Mouse (Mus musculus) 3T3-L1 (cell line): Measurements from ENCODE around the gene Abl2.
"Not testable (repeated sequence)": the region's sequence is repeated elsewhere in the genome, so short reads cannot be mapped to it uniquely, and the experiment has no call there.

Source experiments
- DNase-seq: peaks from one replicate; pipeline ENCODE4 v3.0.0-alpha.2; 2015; ENCODE audit warnings: low read depth, low spot score

Gene Abl2

DNA sequence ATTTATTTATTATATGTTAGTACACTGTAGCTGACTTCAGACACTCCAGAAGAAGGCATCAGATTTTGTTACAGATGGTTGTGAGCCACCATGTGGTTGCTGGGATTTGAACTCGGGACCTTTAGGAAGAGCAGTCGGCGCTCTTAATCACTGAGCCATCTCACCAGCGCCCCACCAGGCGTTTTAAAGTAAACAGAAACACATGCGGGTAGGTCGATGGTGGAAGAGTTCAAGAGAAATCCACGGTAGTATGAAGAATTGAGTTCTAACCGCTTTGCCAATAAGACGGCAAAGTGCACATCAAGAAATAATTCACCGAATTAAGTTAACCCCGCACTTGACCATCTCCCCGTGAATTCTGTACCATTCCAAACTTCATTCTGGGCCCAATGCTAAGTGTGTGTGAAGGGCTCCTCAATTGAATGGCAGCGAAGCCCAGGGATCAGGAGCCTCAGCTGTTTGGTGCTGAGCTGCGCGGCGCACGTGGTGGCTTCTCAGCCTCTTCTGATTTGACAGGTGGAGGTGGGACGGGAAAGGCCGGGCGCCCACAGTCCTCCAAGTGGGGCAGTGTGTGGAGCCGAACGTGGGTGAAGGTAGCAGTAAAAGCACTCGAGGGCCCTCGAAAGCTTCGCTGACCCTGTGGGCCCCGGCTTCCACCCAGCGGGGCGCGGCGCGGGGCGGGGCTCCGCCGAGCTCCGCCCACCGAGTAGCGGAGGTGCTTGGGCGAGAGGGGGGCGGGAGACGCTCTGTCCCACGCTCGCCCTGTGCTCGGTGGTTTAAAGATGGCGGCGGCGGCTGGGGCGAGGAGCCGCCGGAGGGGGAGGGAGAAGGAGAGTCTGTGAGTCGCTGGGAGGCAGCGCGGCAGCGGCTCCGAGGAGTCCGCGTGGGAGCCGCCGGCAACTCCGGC, at the start of gene Abl2:
Abl2 (plus strand) TSS at position 763 of the 907 bp plus-strand sequence.
- peak; percentile 83 for DNase-seq

DNA sequence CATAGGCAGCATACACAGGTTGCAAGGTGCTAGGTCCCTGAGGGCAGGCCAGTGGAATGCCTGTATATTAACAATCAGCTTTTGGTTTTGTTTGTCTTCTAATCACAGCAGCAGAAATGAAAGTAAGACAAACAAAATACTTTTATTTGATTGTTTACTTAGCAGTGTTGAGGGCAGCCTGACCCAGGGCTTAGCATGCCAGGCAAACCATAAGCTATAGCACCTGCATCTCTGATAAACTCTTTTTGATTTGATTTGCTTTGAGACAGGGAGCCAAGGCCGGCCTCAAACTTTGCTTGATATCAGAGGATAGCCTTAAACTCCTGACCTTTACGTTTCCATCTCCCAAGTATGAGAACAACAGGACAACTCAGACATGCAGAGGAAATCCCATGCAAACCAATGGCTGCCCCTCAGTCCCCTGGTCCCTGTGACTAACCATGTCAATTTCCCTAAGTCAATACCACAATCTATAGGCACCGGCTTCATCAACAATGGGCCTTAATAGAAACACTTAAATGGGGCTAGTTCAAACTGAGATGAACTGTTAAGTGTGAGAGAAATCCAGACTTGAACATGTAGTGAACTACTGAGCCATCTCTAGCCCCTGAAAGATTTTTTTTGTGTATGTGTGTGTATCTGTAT, 38.3 kb upstream of the Abl2 start:
- no peak for DNase-seq

DNA sequence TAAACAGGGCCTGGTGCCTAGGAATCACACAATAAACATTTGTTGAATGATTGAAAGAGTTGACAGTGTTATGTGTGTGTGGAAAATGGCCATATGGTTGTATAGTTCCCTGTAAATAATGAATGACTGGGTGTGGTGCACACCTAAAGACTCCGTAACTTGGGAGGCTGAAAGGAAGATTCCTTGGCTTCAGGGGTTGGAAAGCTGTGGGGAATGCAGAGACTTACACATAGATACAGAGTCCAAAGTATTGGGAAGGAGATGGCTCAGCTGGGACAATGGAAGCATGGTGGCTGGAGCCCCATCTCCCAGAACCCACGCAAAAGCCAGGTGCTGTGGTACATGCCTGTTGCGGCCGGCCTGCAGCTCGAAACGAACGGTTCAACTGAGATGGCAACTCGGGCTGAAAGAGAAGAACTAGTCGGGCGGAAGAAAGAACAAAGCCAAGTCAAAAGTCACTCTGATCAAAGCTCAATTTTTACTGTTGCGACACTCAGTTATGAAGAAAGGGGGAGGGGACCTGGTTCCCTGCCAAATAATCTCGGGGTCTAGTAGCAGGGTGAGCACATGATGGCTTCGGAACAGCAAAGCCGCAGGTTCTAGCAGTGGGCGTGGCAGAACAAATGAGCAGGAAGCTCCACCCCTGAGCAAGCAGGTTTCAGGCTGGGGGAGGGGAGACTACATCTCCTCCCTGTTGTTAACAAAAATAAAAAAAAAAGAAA, 36.6 kb upstream of the Abl2 start:
- no peak for DNase-seq

DNA sequence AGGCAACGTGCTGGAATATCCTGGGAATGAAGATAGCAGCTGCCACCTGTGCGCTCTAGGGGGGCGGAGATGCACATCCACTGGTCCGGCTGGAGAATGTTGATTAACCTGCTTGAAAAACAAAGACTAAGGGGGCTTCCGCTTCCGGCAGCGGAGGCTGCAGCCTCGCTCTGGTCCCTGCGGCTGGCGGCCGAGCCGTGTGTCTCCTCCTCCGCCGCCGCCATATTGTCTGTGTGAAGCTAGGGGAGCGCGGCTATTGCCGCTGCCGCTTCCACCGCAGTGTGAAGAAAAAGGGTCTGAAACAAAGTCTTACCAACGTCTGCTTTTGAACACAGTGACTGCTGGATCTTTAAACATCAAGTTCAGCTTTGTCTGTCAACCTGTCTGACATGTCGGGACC, 34.7 kb upstream of the Abl2 start, which contains the start of gene Gm10031:
Gm10031 (plus strand) TSS at position 171 of the 400 bp plus-strand sequence.
- DNase-seq: not testable (repeated sequence)

DNA sequence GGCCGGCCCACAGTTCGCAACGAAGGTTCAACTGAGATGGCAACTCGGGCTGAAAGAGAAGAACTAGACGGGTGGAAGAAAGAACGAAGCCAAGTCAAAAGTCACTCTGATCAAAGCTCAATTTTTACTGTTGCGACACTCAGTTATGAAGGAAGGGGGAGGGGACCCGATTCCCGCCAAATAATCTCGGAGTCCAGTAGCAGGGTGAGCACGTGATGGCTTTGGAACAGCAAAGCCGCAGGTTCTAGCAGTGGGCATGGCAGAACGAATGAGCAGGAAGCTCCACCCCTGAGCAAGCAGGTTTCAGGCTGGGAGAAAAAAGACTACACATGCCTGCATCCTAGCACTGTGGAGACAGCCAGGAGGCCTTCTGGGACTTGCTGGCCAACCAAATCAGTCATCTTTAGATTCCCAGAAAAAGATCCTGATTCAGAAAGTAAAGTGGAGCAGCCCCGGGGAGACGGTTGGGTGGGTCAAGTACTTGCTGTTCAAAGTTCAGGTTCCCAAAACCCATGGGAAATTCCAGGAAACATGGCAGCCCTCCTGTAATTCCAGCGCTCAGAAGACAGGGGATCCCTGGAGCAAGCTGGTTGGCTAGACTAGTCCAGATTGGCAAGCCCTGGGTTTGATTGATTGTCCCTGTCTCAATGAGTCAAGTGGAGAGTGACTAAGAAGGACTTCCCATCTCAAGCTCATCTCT, 26.0 kb upstream of the Abl2 start:
- DNase-seq: not testable (repeated sequence)

DNA sequence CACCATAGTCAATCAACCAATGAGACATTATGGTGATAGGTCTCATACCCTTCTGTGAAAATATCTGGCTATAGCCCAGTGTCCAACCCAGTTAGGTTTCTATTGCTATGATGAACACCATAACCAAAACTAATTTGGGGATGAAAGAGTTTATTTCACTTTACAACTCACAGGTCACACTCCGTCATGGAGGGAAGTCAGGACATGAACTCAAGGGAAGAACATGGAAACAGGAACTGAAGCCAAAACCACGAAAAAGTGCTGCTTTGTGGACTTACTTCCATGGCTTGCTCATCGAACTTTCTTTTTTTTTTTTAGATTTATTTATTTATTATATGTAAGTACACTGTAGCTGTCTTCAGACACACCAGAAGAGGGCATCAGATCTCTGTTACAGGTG, 25.1 kb upstream of the Abl2 start:
- DNase-seq: no peak

DNA sequence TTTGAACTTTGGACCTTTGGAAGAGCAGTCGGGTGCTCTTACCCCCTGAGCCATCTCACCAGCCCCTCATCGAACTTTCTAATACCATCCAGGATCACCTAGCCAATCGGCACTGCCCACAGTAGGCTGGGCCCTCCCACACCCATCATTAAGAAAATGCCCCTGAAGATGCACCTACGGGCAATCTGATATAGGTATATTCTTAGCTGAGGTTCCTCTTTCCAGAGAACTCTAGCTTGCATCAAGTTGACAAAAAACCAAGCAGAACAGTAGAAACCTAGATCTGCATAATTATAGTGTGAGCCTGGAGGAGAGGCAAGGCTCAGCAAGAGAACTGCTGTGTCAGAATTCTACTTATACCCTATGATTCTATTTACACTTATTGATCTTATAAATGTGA, 24.7 kb upstream of the Abl2 start:
- DNase-seq: no peak

DNA sequence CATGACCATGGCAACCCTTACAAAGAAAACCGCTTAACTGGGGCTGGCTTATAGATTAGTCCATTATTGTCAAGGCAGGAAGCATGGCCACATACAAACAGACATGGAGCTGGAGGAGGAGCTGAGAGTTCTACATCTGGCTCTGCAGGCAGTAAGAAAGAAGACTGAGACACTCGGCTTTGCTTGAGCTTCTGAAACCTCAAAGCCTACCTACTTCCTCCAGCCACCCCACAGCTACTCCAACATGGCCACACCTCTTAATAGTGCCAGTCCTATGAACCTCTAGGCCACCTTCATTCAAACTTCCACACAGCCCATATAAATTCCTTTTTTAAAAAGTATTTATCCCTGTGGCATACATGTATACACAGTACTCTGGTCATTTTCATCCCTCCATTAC, 21.6 kb upstream of the Abl2 start:
- no peak for DNase-seq

DNA sequence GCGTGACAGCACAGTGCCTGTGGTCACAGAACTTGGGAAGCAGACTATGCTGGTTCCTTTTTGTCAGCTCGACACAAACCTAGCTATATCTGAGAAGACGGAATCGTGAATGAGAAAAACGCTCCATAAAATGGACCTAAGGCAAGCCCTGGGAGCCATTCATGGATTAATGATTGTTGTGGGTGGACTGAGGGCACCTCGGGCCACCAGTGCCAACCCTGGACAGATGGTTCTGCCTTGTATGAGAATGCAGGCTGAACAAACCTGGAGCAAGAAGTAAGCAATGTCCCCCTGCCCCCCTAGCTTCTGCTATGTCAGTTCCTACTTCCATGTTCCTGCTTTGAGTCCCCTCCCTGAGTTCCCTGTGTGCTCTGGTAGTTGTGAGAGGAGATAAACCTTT, 20.9 kb upstream of the Abl2 start:
- no peak for DNase-seq

DNA sequence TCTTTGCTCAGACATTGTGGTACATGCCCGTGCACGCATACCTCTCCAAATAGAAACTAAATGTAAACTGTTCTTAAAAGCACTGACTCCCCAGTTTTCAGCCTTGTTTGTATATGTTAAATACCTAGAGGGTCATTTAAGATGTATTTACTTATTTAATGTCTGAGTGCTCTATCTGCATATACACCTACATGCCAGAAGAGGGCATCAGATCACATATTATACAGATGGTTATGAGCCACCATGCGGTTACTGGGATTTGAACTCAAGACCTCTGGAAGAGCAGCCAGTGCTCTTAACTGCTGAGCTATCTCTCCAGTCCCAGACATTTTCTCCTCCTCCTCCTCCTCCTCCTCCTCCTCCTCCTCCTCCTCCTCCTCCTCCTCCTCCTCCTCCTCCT, 20.2 kb upstream of the Abl2 start:
- DNase-seq: peak; percentile 40

DNA sequence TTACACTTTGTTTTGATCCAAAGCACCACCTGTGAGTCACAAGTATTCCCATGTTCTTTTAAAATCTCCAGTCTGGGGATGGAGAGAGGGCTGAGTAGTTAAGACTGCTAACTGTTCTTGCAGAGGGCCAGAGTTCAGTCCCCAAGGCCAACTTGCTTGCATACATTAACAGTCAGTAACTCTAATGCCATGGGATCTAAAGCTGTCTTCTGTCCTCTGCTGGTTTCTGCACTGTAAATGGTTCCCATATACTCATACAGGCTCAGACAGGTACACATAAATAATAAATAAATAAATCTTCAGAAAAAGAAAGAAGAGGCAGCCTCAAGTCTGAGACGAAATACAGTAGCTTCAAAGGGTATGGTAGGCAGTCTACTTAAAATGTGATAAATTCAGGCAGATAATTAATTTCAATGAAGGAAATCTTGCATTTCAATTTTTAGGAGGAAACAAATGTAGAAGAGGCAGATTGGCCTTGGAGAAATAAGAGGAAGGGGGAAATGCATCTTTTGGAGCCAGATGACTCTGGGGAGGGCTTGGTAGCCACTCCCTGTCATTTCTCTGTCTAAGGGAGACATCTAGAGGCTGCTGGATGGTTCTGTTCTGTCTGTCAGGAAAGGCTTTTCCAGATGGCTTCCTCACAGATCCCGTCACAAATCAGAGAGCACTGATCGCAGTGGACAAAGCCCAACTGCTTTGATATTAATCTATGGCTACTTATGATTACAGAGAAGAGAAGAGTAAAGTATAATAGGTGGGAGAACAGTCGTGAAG, 18.6 kb upstream of the Abl2 start:
- DNase-seq: peak; percentile 64

DNA sequence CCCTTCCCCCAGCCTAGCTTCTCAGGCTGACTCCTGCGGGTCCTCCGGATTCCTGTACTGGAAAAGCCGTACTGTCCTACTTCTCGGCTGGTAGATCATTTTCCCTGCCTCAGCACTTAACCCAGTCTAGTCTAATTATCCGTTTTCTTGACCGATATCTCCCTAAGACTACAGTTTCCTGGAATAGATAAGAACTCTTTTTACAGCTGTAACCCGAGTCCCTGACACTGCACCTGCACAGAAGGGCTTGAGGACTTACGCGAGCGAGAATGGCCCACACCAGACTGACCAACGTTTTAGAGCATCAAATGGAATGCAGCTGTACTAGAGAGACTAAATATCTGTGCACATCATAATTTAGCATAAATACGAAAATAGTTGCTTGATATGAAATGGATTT, 14.6 kb upstream of the Abl2 start:
- no peak for DNase-seq

DNA sequence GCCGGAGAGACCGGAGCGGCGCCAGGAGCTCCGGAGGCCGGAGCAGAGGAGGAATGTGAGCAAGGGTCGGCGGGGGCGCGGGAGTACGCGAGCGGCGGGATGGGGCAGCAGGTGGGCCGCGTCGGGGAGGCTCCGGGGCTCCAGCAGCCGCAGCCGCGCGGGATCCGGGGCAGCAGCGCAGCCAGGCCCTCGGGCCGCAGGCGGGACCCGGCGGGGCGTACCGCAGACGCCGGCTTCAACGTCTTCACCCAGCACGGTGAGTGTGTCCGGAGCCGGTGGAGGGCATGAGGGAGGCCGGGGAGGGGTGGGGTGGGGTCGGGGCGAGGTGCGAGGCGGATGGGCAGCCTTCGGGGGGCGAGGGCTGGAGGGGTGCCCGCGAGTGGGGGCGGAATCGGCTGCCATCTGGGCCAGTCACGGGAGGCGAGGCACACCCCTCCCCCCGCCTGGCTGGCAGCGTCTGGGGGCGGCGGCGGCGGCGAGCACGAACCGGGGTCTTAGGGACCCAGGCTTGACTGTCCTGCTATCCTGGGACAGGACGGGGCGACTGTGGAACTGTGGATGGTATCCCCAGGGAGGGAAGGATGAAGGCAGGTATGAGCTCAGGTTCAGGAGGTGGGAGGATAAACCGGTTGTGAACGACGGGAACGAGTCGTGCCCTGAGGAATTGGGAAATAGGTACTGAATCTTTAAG, 509 bp downstream of the Abl2 start:
- DNase-seq: peak; percentile 44

DNA sequence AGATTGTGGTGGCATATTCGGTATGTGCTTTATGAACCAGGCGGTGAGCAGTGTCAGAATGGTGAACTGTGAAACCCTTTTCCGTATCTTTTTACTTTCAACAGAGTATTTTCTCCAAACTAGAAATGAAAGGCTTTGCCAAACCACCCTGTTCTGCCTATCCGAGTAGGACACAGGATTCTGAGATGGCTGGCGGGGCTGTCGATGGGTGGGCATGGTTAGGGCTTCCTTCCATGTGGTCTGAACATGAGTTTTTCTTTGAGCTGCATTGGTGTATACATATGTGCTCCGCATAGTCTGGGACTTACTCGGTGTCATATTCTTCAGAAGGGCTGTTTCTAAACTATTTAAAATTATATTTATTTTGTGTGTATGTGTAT, 1.0 kb downstream of the Abl2 start:
- no peak for DNase-seq

DNA sequence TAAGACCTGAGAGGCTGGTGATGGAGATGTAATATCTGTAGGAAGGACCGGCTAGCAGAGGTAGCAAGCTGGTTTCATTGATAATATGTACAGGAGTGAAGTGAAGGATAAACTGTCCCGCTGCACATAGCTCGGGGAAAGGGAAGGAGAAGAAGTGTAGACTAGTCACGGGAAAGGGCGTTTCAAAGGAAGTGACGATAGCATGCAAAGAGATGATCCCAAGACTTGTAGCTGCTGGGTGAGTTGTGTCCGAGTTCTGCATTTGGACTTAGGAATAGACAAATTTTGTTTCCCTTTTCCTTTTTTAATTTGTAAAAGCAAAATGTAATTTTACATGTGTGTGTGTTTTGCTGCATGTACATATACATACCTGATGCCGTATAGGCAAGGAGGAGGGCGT, 1.9 kb downstream of the Abl2 start:
- no peak for DNase-seq

DNA sequence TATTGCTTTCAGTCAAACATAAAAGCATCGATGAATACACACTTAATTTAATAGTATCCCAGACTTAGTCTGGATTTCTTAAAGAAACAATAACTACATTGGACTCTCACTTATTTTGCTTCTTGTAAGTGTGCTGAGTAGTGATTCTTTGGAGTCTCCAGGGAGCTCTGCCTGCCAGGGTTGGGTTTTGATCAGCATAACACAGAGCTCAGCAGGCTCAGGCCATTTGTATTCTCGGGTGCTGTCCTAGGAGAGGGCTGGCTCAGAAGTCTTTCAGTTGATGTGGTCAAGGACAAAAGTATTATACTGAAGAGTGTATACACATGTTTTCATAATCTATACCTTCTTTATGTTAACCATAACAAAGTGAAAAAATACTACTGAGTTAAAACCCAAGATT, 6.7 kb downstream of the Abl2 start:
- no peak for DNase-seq

DNA sequence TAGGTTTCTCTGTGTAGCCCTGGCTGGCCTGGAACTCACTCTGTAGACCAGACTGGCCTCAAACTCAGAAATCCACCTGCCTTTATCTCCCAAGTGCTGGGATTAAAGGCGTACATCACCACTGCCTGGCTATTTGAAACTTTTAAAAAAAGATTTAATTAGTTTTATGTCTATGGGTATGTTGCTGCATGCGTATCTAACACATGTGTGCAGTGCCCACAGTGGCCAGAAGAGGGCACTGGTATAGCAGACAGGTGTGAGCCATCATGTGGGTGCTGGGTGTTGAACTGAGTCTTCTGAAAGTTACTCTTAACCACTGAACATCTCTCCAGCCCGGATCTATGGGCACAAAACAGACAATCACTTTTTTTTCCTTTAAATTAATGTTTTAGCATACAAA, 7.5 kb downstream of the Abl2 start:
- peak; percentile 44 for DNase-seq

DNA sequence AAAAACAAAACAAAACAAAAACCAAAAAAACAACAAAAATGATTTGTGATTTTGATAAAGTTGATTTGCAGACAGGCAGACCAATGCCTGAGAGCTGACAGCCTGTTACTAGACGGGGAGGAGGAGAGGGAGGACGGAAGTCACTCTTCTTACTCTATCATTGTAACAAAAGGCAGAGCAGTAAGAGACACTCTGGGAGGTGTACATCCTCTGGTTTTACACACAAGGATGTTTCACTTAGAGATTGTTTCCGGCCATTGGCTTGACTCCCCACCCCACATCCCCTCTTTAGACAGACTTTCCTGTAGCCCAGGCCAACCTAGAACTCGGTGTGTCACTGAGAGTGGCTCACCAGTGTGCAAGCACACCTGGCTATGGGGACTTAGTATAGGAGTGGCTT, 11.0 kb downstream of the Abl2 start:
- DNase-seq: no peak

DNA sequence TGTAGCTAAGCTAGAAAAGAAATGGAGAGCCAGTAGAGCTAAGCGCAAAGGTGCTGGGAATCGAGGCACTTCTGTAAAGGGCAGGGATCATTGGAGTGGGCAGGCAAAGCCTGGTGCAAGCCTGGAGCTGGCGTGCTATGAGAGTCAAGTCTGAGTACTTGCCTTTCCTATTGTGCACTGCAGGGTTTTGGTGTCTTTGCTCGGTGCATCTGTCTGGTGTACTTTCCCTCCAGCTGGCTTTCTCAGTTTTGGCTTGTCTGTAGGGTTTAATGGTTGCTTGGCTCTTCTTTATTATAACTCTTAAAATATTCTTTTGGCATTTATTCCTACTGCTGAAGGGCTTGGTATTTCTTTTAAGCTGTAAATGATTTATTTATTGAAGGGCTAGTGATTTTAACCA, 14.4 kb downstream of the Abl2 start:
- no peak for DNase-seq

DNA sequence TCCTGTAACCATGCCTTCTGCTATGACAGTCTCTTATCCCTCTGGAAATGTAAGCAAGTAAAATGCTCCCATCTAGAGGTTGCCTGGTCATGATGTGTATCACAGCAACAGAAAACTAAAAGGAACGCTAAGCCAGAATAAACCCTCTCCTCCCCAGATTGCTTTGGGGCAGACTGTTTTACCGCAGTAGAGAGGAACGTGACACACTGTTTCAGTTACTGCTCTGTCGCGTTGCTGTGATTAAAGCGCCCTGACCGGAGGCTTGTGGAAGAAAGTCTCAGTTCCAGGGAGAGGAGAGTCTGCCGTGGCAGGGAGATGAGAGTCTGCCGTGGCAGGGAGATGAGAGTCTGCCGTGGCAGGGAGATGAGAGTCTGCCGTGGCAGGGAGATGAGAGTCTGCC, 22.6 kb downstream of the Abl2 start:
- DNase-seq: no peak
